Mouse (Mus musculus) embryonic facial prominence, embryonic 13.5 days (tissue): ENCODE measurements at regions not wholly inside any gene's neighbourhood (a gene's known extent, or its start where the extent isn't known, plus 50 kb on each side); places are given as distances from the start of the nearest gene placed in this dataset.

Experiments
- ATAC-seq: fragments of 200-750 bp; cut with Nextera tagmentation; 2 replicates; pipeline ENCODE4 v1.8.0; 2017; ENCODE audit warnings: low read depth; ENCODE audit not compliant: insufficient number of reproducible peaks, insufficient read depth, low FRiP score, low TSS enrichment
- H3K27ac ChIP-seq: fragments of 300-500 bp; sonication (generic); 2 replicates; pipeline ENCODE4 v1.5.1; 2015; ENCODE audit warnings: moderate library complexity, mild to moderate bottlenecking, inconsistent platforms
- H3K27me3 ChIP-seq: fragments of 300-500 bp; sonication (generic); 2 replicates; pipeline ENCODE4 v1.6.1; 2015; ENCODE audit warnings: mild to moderate bottlenecking, inconsistent platforms
- H3K36me3 ChIP-seq: fragments of 300-500 bp; sonication (generic); 2 replicates; pipeline ENCODE4 v1.6.1; 2015; ENCODE audit warnings: mild to moderate bottlenecking, inconsistent platforms
- H3K4me1 ChIP-seq: fragments of 300-500 bp; sonication (generic); 2 replicates; pipeline ENCODE4 v1.6.1; 2015; ENCODE audit warnings: inconsistent platforms
- H3K4me2 ChIP-seq: fragments of 300-500 bp; sonication (generic); 2 replicates; pipeline ENCODE4 v1.6.1; 2015; ENCODE audit warnings: moderate library complexity, mild to moderate bottlenecking, inconsistent platforms
- H3K4me3 ChIP-seq: fragments of 300-500 bp; sonication (generic); 2 replicates; pipeline ENCODE4 v1.5.1; 2015; ENCODE audit warnings: mild to moderate bottlenecking, inconsistent platforms
- H3K9ac ChIP-seq: fragments of 300-500 bp; sonication (generic); 2 replicates; pipeline ENCODE4 v1.6.1; 2015; ENCODE audit warnings: mild to moderate bottlenecking, inconsistent platforms
- H3K9me3 ChIP-seq: fragments of 300-500 bp; sonication (generic); 2 replicates; pipeline ENCODE4 v1.6.1; 2016; ENCODE audit warnings: inconsistent platforms
- WGBS: fragments of 180-500 bp; shearing (Covaris S2); methylation state at CpG from one replicate; pipeline ENCODE4 v1.1.7; 2015; ENCODE audit warnings: mixed read lengths; 5-methylcytosine and 5-hydroxymethylcytosine counted together

- peak; percentile 56; the same call in 1 of the 2 replicates for ATAC-seq
- no peak overlapping the region for H3K4me2 ChIP-seq
- no peak overlapping the region for H3K4me3 ChIP-seq
- H3K27me3 ChIP-seq = no peaks in the 10 kb centered on the region
- H3K36me3 ChIP-seq = no peaks in the 10 kb centered on the region
- no peaks in the 10 kb centered on the region for H3K9me3 ChIP-seq
- H3K4me1 ChIP-seq = peaks cover 12% of the 10 kb centered on the region
- WGBS = 54% methylated on average over 3 of the region's 3 CpGs
- H3K9ac ChIP-seq = no peak overlapping the region
- no peak overlapping the region for H3K27ac ChIP-seq
These were observed 337.5 kb downstream of the Hs3st1 start for GRCm38 (mm10) chr5:39417845-39418154.

- 65% methylated on average over 11 of the region's 11 CpGs for WGBS
- no peaks in the 10 kb centered on the region for H3K9me3 ChIP-seq
- H3K4me3 ChIP-seq = no peak overlapping the region
- ATAC-seq = 0 out of 2 replicates have a peak, but pooled peaks have one; percentile 3
- H3K27me3 ChIP-seq = no peaks in the 10 kb centered on the region
- H3K4me1 ChIP-seq = peaks cover 12% of the 10 kb centered on the region
- H3K36me3 ChIP-seq = no peaks in the 10 kb centered on the region
- no peak overlapping the region for H3K9ac ChIP-seq
- no peak overlapping the region for H3K27ac ChIP-seq
- H3K4me2 ChIP-seq = no peak overlapping the region
These were observed 338.0 kb downstream of the Hs3st1 start for GRCm38 (mm10) chr5:39417121-39417844.

GRCm38 (mm10) chr5:39416597-39417023, 338.7 kb downstream of the Hs3st1 start:
- 34% methylated on average over 2 of the region's 2 CpGs for WGBS
- H3K27me3 ChIP-seq = no peaks in the 10 kb centered on the region
- no peak overlapping the region for H3K4me3 ChIP-seq
- ATAC-seq = no peak
- peaks cover 12% of the 10 kb centered on the region for H3K4me1 ChIP-seq
- no peaks in the 10 kb centered on the region for H3K36me3 ChIP-seq
- no peaks in the 10 kb centered on the region for H3K9me3 ChIP-seq
- H3K9ac ChIP-seq = no peak overlapping the region
- H3K4me2 ChIP-seq = no peak overlapping the region
- no peak overlapping the region for H3K27ac ChIP-seq

- 61% methylated on average over 5 of the region's 5 CpGs for whole genome bisulfite sequencing
- Histone ChIP-seq H3K9me3 (no peaks in the 10 kb centered on the region), H3K4me2 (no peak overlapping the region), H3K9ac (no peak overlapping the region), H3K27ac (no peak overlapping the region), H3K4me3 (no peak overlapping the region), H3K36me3 (no peaks in the 10 kb centered on the region), H3K27me3 (no peaks in the 10 kb centered on the region), H3K4me1 (peaks cover 12% of the 10 kb centered on the region)
- no peak for ATAC-seq
These were observed 342.5 kb downstream of the Hs3st1 start for GRCm38 (mm10) chr5:39412756-39413155.

- Histone ChIP-seq H3K9me3 (no peaks in the 10 kb centered on the region), H3K4me3 (no peak overlapping the region), H3K27ac (no peak overlapping the region), H3K27me3 (no peaks in the 10 kb centered on the region), H3K4me2 (no peak overlapping the region), H3K4me1 (no peaks in the 10 kb centered on the region), H3K9ac (no peak overlapping the region), H3K36me3 (no peaks in the 10 kb centered on the region)
- no peak for ATAC-seq
These were observed 364.8 kb downstream of the Hs3st1 start for GRCm38 (mm10) chr5:39390391-39390987.

- no peak overlapping the region for H3K27ac ChIP-seq
- no peak for ATAC-seq
- H3K4me3 ChIP-seq = no peak overlapping the region
- no peaks in the 10 kb centered on the region for H3K4me1 ChIP-seq
- H3K9ac ChIP-seq = no peak overlapping the region
- H3K27me3 ChIP-seq = no peaks in the 10 kb centered on the region
- no peaks in the 10 kb centered on the region for H3K36me3 ChIP-seq
- 95% methylated on average over 2 of the region's 2 CpGs for WGBS
- no peak overlapping the region for H3K4me2 ChIP-seq
- no peaks in the 10 kb centered on the region for H3K9me3 ChIP-seq
These were observed 370.9 kb downstream of the Hs3st1 start for GRCm38 (mm10) chr5:39384410-39384809.

GRCm38 (mm10) chr5:39374199-39374598, 381.1 kb downstream of the Hs3st1 start:
- Histone ChIP-seq H3K4me3 (no peak overlapping the region), H3K27me3 (no peaks in the 10 kb centered on the region), H3K9me3 (no peaks in the 10 kb centered on the region), H3K4me2 (no peak overlapping the region), H3K27ac (no peak overlapping the region), H3K4me1 (no peaks in the 10 kb centered on the region), H3K9ac (no peak overlapping the region), H3K36me3 (no peaks in the 10 kb centered on the region)
- no peak for ATAC-seq
- WGBS = 83% methylated on average over 3 of the region's 3 CpGs

GRCm38 (mm10) chr5:39348680-39349079, 406.6 kb downstream of the Hs3st1 start:
- Histone ChIP-seq H3K9ac (no peak overlapping the region), H3K4me1 (no peaks in the 10 kb centered on the region), H3K4me3 (no peak overlapping the region), H3K27ac (no peak overlapping the region), H3K9me3 (no peaks in the 10 kb centered on the region), H3K36me3 (no peaks in the 10 kb centered on the region), H3K27me3 (no peaks in the 10 kb centered on the region), H3K4me2 (no peak overlapping the region)
- WGBS = 83% methylated on average over 3 of the region's 3 CpGs
- no peak for ATAC-seq

GRCm38 (mm10) chr5:39347019-39347418, 408.3 kb downstream of the Hs3st1 start:
- no peak overlapping the region for H3K27ac ChIP-seq
- ATAC-seq = no peak

GRCm38 (mm10) chr5:39337917-39338316, 417.4 kb downstream of the Hs3st1 start:
- ATAC-seq = no peak
- H3K9ac ChIP-seq = no peak overlapping the region
- no peak overlapping the region for H3K4me3 ChIP-seq
- no peaks in the 10 kb centered on the region for H3K4me1 ChIP-seq
- H3K27me3 ChIP-seq = no peaks in the 10 kb centered on the region
- no peak overlapping the region for H3K27ac ChIP-seq
- H3K9me3 ChIP-seq = no peaks in the 10 kb centered on the region
- H3K4me2 ChIP-seq = no peak overlapping the region
- WGBS = 77% methylated on average over 1 of the region's 1 CpGs
- H3K36me3 ChIP-seq = no peaks in the 10 kb centered on the region

More at GRCm38 (mm10) chr5:39347019-39347418, 408.3 kb downstream of the Hs3st1 start:
- no peaks in the 10 kb centered on the region for H3K9me3 ChIP-seq
- 77% methylated on average over 3 of the region's 3 CpGs for WGBS
- no peaks in the 10 kb centered on the region for H3K4me1 ChIP-seq
- H3K4me3 ChIP-seq = no peak overlapping the region
- no peak overlapping the region for H3K9ac ChIP-seq
- H3K27me3 ChIP-seq = no peaks in the 10 kb centered on the region
- no peaks in the 10 kb centered on the region for H3K36me3 ChIP-seq
- no peak overlapping the region for H3K4me2 ChIP-seq

- no peaks in the 10 kb centered on the region for H3K36me3 ChIP-seq
- 89% methylated on average over 2 of the region's 2 CpGs for WGBS
These were observed 418.7 kb downstream of the Hs3st1 start for GRCm38 (mm10) chr5:39336484-39336985.

GRCm38 (mm10) chr5:39335321-39335720, 420.0 kb downstream of the Hs3st1 start:
- Histone ChIP-seq H3K9me3 (no peaks in the 10 kb centered on the region), H3K4me3 (no peak overlapping the region), H3K4me2 (no peak overlapping the region), H3K36me3 (no peaks in the 10 kb centered on the region), H3K9ac (no peak overlapping the region), H3K27ac (no peak overlapping the region), H3K27me3 (no peaks in the 10 kb centered on the region), H3K4me1 (no peaks in the 10 kb centered on the region)
- no peak for ATAC-seq
- WGBS = 67% methylated on average over 2 of the region's 2 CpGs

More at GRCm38 (mm10) chr5:39336484-39336985, 418.7 kb downstream of the Hs3st1 start:
- ATAC-seq = no peak
- H3K4me2 ChIP-seq = no peak overlapping the region
- no peaks in the 10 kb centered on the region for H3K4me1 ChIP-seq
- H3K4me3 ChIP-seq = no peak overlapping the region
- no peak overlapping the region for H3K9ac ChIP-seq
- H3K27ac ChIP-seq = no peak overlapping the region
- no peaks in the 10 kb centered on the region for H3K9me3 ChIP-seq
- no peaks in the 10 kb centered on the region for H3K27me3 ChIP-seq
